Mouse (Mus musculus): Measurements from ENCODE around the gene Slc41a1. TPM values are rescaled to one million over a fixed set of nuclear protein-coding genes. Genes with fewer than 3 reads are reported as not detected.

Gene Slc41a1
- polyA plus RNA-seq, 1 experiment from 2014 or later, result 12.3 TPM

DNA sequence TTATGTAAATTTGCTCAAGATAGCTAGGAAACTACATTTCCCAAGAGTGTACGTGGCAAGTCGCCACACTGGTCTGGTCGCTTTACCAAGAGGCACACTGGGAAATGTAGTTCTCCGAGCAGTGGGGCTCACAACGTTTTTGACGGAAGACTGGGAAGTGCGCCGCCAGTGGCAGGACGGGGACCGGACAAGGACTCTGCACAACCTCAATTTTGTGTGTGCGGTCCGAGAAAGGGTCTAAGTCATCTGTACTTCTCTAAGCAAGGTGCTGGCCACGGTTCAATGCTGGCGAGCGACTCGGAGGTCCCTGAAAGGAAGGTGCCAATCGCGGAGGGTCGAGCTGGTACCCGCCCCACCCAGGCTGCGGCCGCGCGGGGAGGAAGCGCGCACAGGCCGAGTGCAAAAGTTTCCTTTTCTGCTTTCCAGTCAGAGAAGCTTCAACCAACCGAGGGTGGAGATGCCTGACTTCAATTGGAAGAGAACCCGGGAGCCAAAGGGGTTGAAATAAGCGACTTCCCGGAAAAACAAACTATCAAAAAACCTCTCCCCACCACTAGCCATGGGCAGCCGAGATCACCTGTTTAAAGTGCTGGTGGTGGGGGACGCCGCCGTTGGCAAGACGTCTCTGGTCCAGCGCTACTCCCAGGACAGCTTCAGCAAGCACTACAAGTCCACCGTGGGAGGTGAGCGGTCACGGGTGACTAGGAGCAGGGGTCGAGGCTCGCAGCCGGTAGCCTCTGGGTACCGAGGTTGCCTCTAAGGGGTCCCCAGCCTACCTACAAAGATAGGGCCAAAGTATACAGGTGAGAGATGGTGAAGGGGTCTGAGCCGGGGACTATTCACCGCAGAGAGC lies 40.0 kb downstream of the Slc41a1 start, which contains the start of gene Rab29:
Gene Rab29, plus strand, starts transcription at position 132 of the 853 bp plus-strand sequence.
- Histone ChIP-seq H3K27me3 (replicated peaks; ENCODE audit: low read depth, poor library complexity, severe bottlenecking) (peaks cover 18% of the 10 kb centered on the region), H3K4me1 (peaks cover 7% of the 10 kb centered on the region), H3K9me3 (no peaks in the 10 kb centered on the region), H3K36me3 (replicated peaks) (no peaks in the 10 kb centered on the region), H3K27ac (replicated peaks) (peak within 1 kb of the TSS; percentile 73), H3K4me3 (peak within 1 kb of the TSS; percentile 73)
- DNase-seq (ENCODE audit: low spot score), result peak; percentile 90
- WGBS, result 1% methylated on average over 46 of the region's 46 CpGs

- no peaks in the 10 kb centered on the region for H3K36me3 ChIP-seq (replicated peaks)
- H3K27ac ChIP-seq (replicated peaks), result peak overlapping the region; percentile 73
- H3K4me3 ChIP-seq, result peak overlapping the region; percentile 73
- peaks cover 7% of the 10 kb centered on the region for H3K4me1 ChIP-seq
- WGBS, result 26% methylated on average over 10 of the region's 10 CpGs
- no peaks in the 10 kb centered on the region for H3K9me3 ChIP-seq
- DNase-seq (ENCODE audit: low spot score), result no peak
- H3K27me3 ChIP-seq (replicated peaks; ENCODE audit: low read depth, poor library complexity, severe bottlenecking), result peaks cover 18% of the 10 kb centered on the region
Observed at GRCm38 (mm10) chr1:131867946-131868290, 40.6 kb downstream of the Slc41a1 start.

DNA sequence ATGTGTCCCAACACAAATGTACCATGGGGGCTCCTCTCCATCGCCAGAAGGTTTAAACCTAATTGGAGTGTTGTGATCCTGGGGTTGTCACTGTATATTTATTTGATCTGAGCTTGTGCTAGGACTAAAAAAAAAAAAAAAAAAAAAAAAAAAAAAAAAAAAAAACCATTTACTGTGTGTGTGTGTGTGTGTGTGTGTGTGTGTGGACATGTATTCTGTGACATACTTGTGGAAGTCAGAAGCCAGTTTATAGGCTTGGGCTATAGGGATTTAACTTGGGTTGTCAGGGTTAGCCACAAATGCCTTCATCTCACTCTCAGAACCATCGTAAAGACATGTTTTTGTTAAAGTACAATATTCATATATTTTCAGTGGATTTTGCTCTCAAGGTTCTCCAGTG lies 42.3 kb downstream of the Slc41a1 start:
- H3K4me3 ChIP-seq, result no peak overlapping the region
- no peaks in the 10 kb centered on the region for H3K9me3 ChIP-seq
- WGBS, result 86% methylated on average over 2 of the region's 2 CpGs
- H3K4me1 ChIP-seq, result peaks cover 7% of the 10 kb centered on the region
- DNase-seq (ENCODE audit: low spot score), result no peak
- no peak overlapping the region for H3K27ac ChIP-seq (replicated peaks)
- H3K36me3 ChIP-seq (replicated peaks), result no peaks in the 10 kb centered on the region
- H3K27me3 ChIP-seq (replicated peaks; ENCODE audit: low read depth, poor library complexity, severe bottlenecking), result peaks cover 18% of the 10 kb centered on the region

DNA sequence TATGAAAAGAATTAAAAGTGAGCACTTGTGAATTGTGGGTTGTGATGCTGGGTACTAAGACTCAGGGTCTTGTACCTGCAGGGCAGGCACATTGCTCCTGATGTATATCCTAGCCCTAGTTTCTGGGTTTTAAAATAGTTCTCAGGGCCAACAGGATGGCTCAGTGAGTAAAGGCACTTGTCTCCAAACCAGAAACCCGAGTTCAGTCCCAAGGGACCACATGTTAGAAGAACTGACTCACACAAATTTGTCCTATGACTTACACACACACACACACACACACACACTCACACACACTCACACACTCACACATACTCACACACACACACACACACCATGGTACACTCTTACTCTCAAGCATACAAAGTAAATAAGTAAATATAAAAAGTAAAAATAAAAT lies 45.6 kb downstream of the Slc41a1 start:
- WGBS, result 49% methylated on average over 1 of the region's 1 CpGs

DNA sequence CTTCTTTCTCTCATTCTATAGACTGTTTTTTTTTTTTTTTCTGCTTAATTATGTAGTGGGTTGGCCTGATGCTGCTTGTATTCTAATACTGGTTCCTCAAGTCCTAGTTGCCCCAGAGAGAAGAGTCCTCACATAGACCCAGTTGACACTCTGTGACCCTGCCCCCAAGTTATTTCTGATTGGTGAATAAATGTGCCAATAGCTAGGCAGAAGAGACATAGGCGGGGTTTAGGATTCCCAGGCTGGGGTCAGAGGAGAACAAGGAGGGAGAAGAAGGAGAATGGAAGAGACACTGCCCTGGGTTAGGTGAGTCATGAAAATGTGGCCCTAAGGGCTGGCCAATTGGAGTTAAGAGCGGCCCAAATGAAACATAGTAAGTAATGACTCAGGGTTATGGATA lies 52.5 kb downstream of the Slc41a1 start:
- Histone ChIP-seq H3K27me3 (replicated peaks; ENCODE audit: low read depth, poor library complexity, severe bottlenecking) (no peaks in the 10 kb centered on the region), H3K4me3 (no peak overlapping the region), H3K36me3 (replicated peaks) (no peaks in the 10 kb centered on the region), H3K4me1 (no peaks in the 10 kb centered on the region), H3K9me3 (no peaks in the 10 kb centered on the region), H3K27ac (replicated peaks) (no peak overlapping the region)
- 77% methylated on average over 2 of the region's 2 CpGs for WGBS
- no peak for DNase-seq (ENCODE audit: low spot score)

More for the DNA sequence above, 45.6 kb downstream of the Slc41a1 start:
- H3K4me1 ChIP-seq, result peaks cover 2% of the 10 kb centered on the region
- H3K27ac ChIP-seq (replicated peaks), result no peak overlapping the region
- no peaks in the 10 kb centered on the region for H3K36me3 ChIP-seq (replicated peaks)
- H3K27me3 ChIP-seq (replicated peaks; ENCODE audit: low read depth, poor library complexity, severe bottlenecking), result peaks cover 15% of the 10 kb centered on the region
- no peak for DNase-seq (ENCODE audit: low spot score)
- no peak overlapping the region for H3K4me3 ChIP-seq
- no peaks in the 10 kb centered on the region for H3K9me3 ChIP-seq

DNA sequence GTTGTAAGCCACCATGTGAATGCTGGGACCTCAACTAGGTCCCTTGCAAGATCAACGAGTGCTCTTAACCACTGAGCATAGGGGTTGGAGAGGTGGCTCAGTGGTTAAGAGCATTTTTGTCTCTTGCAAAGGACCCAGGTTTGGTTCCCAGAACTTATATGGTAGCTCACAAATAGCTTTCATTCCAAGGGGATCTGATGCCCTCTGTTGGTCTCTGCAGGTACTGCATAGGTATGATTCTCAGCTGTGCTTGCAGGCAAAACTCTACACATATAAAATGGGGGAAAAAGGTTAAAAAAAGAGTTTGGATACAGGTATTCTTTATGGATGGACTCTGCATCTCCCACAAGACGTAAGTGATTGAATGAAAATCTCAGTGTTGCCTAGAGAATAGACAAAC lies 55.5 kb downstream of the Slc41a1 start:
- WGBS, result 62% methylated on average over 2 of the region's 2 CpGs
- H3K27me3 ChIP-seq (replicated peaks; ENCODE audit: low read depth, poor library complexity, severe bottlenecking), result no peaks in the 10 kb centered on the region
- no peaks in the 10 kb centered on the region for H3K9me3 ChIP-seq
- H3K27ac ChIP-seq (replicated peaks), result no peak overlapping the region
- H3K4me3 ChIP-seq, result no peak overlapping the region
- H3K4me1 ChIP-seq, result no peaks in the 10 kb centered on the region
- DNase-seq (ENCODE audit: low spot score), result no peak
- H3K36me3 ChIP-seq (replicated peaks), result no peaks in the 10 kb centered on the region

DNA sequence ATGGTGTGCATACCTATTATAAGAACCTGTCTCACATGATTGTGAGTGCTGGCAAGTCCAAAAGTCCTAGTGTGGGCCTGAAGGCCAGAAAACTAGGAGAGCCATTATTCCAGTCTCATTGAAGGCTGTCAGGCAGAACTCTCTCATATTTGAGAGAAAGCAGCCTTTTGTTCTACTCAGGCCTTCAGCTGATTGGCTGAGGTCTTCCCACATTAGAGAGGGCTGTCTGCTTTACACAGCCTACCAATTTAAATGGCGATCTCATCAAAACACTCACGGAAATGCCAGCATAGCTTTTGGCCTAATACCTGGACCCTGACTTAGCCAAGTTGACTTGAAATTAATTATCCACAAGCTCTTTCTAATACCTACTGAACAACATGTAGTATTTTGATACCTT lies 58.9 kb downstream of the Slc41a1 start:
- 73% methylated on average over 2 of the region's 2 CpGs for WGBS
- H3K4me1 ChIP-seq, result no peaks in the 10 kb centered on the region
- H3K4me3 ChIP-seq, result no peak overlapping the region
- no peaks in the 10 kb centered on the region for H3K9me3 ChIP-seq
- no peak overlapping the region for H3K27ac ChIP-seq (replicated peaks)
- no peaks in the 10 kb centered on the region for H3K36me3 ChIP-seq (replicated peaks)
- no peaks in the 10 kb centered on the region for H3K27me3 ChIP-seq (replicated peaks; ENCODE audit: low read depth, poor library complexity, severe bottlenecking)
- no peak for DNase-seq (ENCODE audit: low spot score)

- Histone ChIP-seq H3K9me3 (no peaks in the 10 kb centered on the region), H3K27me3 (replicated peaks; ENCODE audit: low read depth, poor library complexity, severe bottlenecking) (no peaks in the 10 kb centered on the region), H3K36me3 (replicated peaks) (no peaks in the 10 kb centered on the region), H3K27ac (replicated peaks) (no peak overlapping the region), H3K4me3 (no peak overlapping the region), H3K4me1 (no peaks in the 10 kb centered on the region)
- WGBS, result 89% methylated on average over 3 of the region's 3 CpGs
- DNase-seq (ENCODE audit: low spot score), result no peak
Observed at GRCm38 (mm10) chr1:131886641-131887040, 59.3 kb downstream of the Slc41a1 start.

GRCm38 (mm10) chr1:131890043-131890658 lies 62.9 kb downstream of the Slc41a1 start:
- no peaks in the 10 kb centered on the region for H3K27me3 ChIP-seq (replicated peaks; ENCODE audit: low read depth, poor library complexity, severe bottlenecking)
- DNase-seq (ENCODE audit: low spot score), result no peak
- WGBS, result 79% methylated on average over 6 of the region's 6 CpGs
- no peaks in the 10 kb centered on the region for H3K36me3 ChIP-seq (replicated peaks)
- H3K27ac ChIP-seq (replicated peaks), result no peak overlapping the region
- no peaks in the 10 kb centered on the region for H3K4me1 ChIP-seq
- no peak overlapping the region for H3K4me3 ChIP-seq
- no peaks in the 10 kb centered on the region for H3K9me3 ChIP-seq

- H3K27me3 ChIP-seq (replicated peaks; ENCODE audit: low read depth, poor library complexity, severe bottlenecking), result no peaks in the 10 kb centered on the region
- no peak overlapping the region for H3K27ac ChIP-seq (replicated peaks)
- H3K4me3 ChIP-seq, result no peak overlapping the region
- no peaks in the 10 kb centered on the region for H3K36me3 ChIP-seq (replicated peaks)
- no peaks in the 10 kb centered on the region for H3K4me1 ChIP-seq
- no peak for DNase-seq (ENCODE audit: low spot score)
- WGBS, result 55% methylated on average over 4 of the region's 4 CpGs
- no peaks in the 10 kb centered on the region for H3K9me3 ChIP-seq
Observed at GRCm38 (mm10) chr1:131891436-131891835, 64.1 kb downstream of the Slc41a1 start.

Other genes starting within 250 kb of the Slc41a1 start
- 0.08 TPM in 1 of 2 replicates, not detected in the other for gene Avpr1b, start 228.3 kb upstream of the Slc41a1 start, polyA plus RNA-seq (2016; fragmentation: Nextera tagmentation; extraction: Ambion mirVana)
- gene Ctse, start 189.2 kb upstream of the Slc41a1 start, polyA plus RNA-seq (2016; fragmentation: Nextera tagmentation; extraction: Ambion mirVana), result 0.06 TPM in 1 of 2 replicates, not detected in the other
- 0.64 and 0.91 TPM in 2 replicates for gene Rab7b, start 138.8 kb upstream of the Slc41a1 start, polyA plus RNA-seq (2016; fragmentation: Nextera tagmentation; extraction: Ambion mirVana)
- 0.73 TPM in 1 of 2 replicates, not detected in the other for gene Slc26a9, start 83.5 kb upstream of the Slc41a1 start, polyA plus RNA-seq (2016; fragmentation: Nextera tagmentation; extraction: Ambion mirVana)
- 2.0 and 3.1 TPM in 2 replicates for gene Pm20d1, start 30.1 kb upstream of the Slc41a1 start, polyA plus RNA-seq (2016; fragmentation: Nextera tagmentation; extraction: Ambion mirVana)
- 9.6 and 11.7 TPM in 2 replicates for gene Rab29, start 39.7 kb downstream of the Slc41a1 start, polyA plus RNA-seq (2016; fragmentation: Nextera tagmentation; extraction: Ambion mirVana)
- 104 and 105 TPM in 2 replicates for gene Nucks1, start 83.0 kb downstream of the Slc41a1 start, polyA plus RNA-seq (2016; fragmentation: Nextera tagmentation; extraction: Ambion mirVana)
- gene Slc45a3, start 135.5 kb downstream of the Slc41a1 start, polyA plus RNA-seq (2016; fragmentation: Nextera tagmentation; extraction: Ambion mirVana), result 5.4 and 8.4 TPM in 2 replicates
- gene Elk4, start 180.1 kb downstream of the Slc41a1 start, polyA plus RNA-seq (2016; fragmentation: Nextera tagmentation; extraction: Ambion mirVana), result 12.0 and 13.3 TPM in 2 replicates
- gene Mfsd4a, start 240.6 kb downstream of the Slc41a1 start, polyA plus RNA-seq (2016; fragmentation: Nextera tagmentation; extraction: Ambion mirVana), result 12.5 and 14.6 TPM in 2 replicates